Mouse (Mus musculus) ES-E14 (cell line): ENCODE measurements around the gene Naxe.

Source experiments
- CHD2 ChIP-seq: IDR thresholded peaks from 2 replicates; pipeline ENCODE4 v1.6.1; 2014; ENCODE audit warnings: mild to moderate bottlenecking, low read depth, low read length, inconsistent platforms
- HCFC1 ChIP-seq: IDR thresholded peaks from 2 replicates; pipeline ENCODE4 v1.6.1; 2012; ENCODE audit warnings: low read length, inconsistent platforms, borderline replicate concordance; ENCODE audit not compliant: insufficient read depth
- MAFK ChIP-seq: IDR thresholded peaks from 2 replicates; pipeline ENCODE4 v1.6.1; 2014; ENCODE audit warnings: mild to moderate bottlenecking, low read depth, low read length, inconsistent platforms; ENCODE audit not compliant: insufficient read depth
- ZC3H11A ChIP-seq: IDR thresholded peaks from 2 replicates; pipeline ENCODE4 v1.6.1; 2012; ENCODE audit warnings: low read depth, mild to moderate bottlenecking, inconsistent platforms, low read length, borderline replicate concordance
- ZNF384 ChIP-seq: IDR thresholded peaks from 2 replicates; pipeline ENCODE4 v1.6.1; 2012; ENCODE audit warnings: low read depth, low read length, inconsistent platforms

DNA sequence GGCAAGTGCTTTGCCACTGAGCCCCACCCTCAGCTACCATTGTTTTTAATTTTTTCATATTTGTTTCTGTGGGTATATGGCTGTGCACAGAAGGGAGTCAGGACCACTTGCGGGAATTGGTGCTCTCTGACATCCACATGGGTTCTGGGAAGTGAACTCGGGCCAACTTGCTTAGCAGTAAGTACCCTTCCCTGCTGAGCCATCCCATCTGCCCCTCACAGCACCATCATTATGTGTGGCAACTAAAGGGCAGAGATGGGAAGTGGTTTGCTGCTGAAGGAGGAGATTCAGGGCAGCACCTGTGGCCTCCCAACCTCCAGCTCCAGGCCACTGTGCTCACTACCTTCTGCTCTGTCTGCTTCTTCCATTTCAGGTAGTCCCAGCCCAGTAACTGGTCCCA, 15.3 kb upstream of the Naxe start:
- no peak for TF ChIP-seq MAFK
- TF ChIP-seq HCFC1, result no peak
- no peak for TF ChIP-seq CHD2
- TF ChIP-seq ZC3H11A, result no peak
- TF ChIP-seq ZNF384, result no peak
